Mouse (Mus musculus): ENCODE data around the gene Gm13279. TPM values are rescaled to one million over a fixed set of nuclear protein-coding genes. Genes with fewer than 3 reads are reported as not detected.
"Not testable (repeated sequence)": the region's sequence is repeated elsewhere in the genome, so short reads cannot be mapped to it uniquely, and the experiment has no call there.

The Gm13279 gene
- total RNA-seq (2012; rRNA removed) (not detected in 2 replicates), polyA plus RNA-seq (2012; ENCODE audit: insufficient read depth in 1 of 2, insufficient read length in 2 of 2, low read depth in 1 of 2, low replicate concordance in 2 of 2, missing spikeins in 1 of 2) (not detected)

DNA sequence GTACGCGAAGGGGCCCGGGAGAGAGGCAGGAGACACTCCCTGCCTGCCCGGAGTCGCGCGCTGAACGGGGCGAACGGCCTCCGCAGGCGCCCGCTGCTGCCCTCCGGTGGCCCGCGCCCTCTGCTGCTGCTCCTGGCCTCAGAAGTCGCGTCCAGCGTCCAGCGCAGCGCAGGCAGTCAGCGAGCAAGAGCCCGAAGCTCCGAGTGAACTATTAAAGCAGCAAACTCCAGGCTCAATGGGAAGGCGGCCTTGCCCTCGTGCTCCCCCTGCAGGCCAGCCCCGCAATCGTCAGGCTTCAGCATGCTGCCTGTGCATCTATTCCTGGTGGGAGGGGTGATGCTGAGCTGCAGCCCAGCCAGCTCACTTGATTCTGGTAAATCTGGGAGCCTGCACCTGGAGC lies at the start of gene Gm13279:
Gene Gm13279, plus strand, starts transcription at position 301 of the 400 bp plus-strand sequence.
- not testable (repeated sequence) for H3K9me3 ChIP-seq (replicated peaks; ENCODE audit: insufficient read depth, low read length); H3K27ac ChIP-seq (ENCODE audit: control insufficient read depth, low read depth, low read length); H3K27me3 ChIP-seq (ENCODE audit: control insufficient read depth in 1 of 2, insufficient read depth in 2 of 2, low read length in 2 of 2); H3K9ac ChIP-seq (ENCODE audit: control insufficient read depth, low read depth, low read length, poor library complexity, severe bottlenecking); H3K4me3 ChIP-seq (ENCODE audit: control insufficient read depth in 1 of 2, insufficient read depth in 1 of 2, low read depth in 2 of 2, low read length in 2 of 2); H3K4me1 ChIP-seq (ENCODE audit: control insufficient read depth in 1 of 2, insufficient read depth in 2 of 2, low read length in 2 of 2); H3K79me2 ChIP-seq (ENCODE audit: control insufficient read depth, insufficient read depth, low read length, poor library complexity); H3K36me3 ChIP-seq (ENCODE audit: control insufficient read depth in 1 of 2, insufficient read depth in 2 of 2, low read length in 2 of 2); DNase-seq (ENCODE audit: low read depth, low spot score)

DNA sequence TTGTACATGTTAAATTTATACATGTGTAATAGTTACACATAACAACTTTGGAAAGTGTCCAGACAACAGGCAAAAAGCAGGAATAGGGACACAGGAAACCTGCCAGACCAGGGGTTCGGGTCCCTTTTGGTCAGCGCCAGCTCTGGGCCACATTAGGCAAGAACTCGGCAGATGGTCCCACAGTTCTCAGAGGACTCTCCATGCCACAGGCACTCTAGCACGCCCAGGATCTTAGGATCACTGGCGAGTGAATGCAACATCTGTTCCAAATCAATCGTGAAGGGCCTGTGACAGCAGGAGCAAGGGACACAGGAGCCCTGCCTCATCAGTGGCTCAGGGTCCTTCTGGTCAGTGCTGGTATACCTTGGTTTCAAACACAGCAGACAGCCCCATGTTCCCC lies 47.3 kb upstream of the Gm13279 start:
- H3K4me3 ChIP-seq (ENCODE audit: control insufficient read depth in 1 of 2, insufficient read depth in 1 of 2, low read depth in 2 of 2, low read length in 2 of 2) = no peak overlapping the region
- no peak overlapping the region for H3K9ac ChIP-seq (ENCODE audit: control insufficient read depth, low read depth, low read length, poor library complexity, severe bottlenecking)
- no peaks in the 10 kb centered on the region for H3K9me3 ChIP-seq (replicated peaks; ENCODE audit: insufficient read depth, low read length)
- H3K79me2 ChIP-seq (ENCODE audit: control insufficient read depth, insufficient read depth, low read length, poor library complexity) = no peaks in the 10 kb centered on the region
- no peak overlapping the region for H3K27ac ChIP-seq (ENCODE audit: control insufficient read depth, low read depth, low read length)
- H3K27me3 ChIP-seq (ENCODE audit: control insufficient read depth in 1 of 2, insufficient read depth in 2 of 2, low read length in 2 of 2) = no peaks in the 10 kb centered on the region; a peak in 2 of 4 replicates
- no peak for TF ChIP-seq MYB (IDR thresholded peaks at IDR 0.05; ENCODE audit: low read depth, low read length)
- TF ChIP-seq CTCF (IDR thresholded peaks at IDR 0.05 in 2 of 3, conservative IDR thresholded peaks at IDR 0.05 in 1 of 3; ENCODE audit: control insufficient read depth in 1 of 3, insufficient read depth in 1 of 3, low read depth in 2 of 3, low read length in 3 of 3, poor library complexity in 1 of 3, severe bottlenecking in 1 of 3) = no peak
- no peak for TF ChIP-seq NRF1 (IDR thresholded peaks at IDR 0.05; ENCODE audit: insufficient read depth, low read depth, low read length, poor library complexity, severe bottlenecking)
- TF ChIP-seq SMC3 (IDR thresholded peaks at IDR 0.05; ENCODE audit: low read depth, low read length) = no peak
- TF ChIP-seq MAZ (IDR thresholded peaks at IDR 0.05; ENCODE audit: low read depth, low read length) = no peak
- no peak for TF ChIP-seq RAD21 (IDR thresholded peaks at IDR 0.05; ENCODE audit: low read depth, low read length)
- TF ChIP-seq POLR2AphosphoS5 (IDR thresholded peaks at IDR 0.05; ENCODE audit: borderline replicate concordance, low read depth, low read length) = no peak
- TF ChIP-seq ELF1 (IDR thresholded peaks at IDR 0.05; ENCODE audit: low read depth, low read length) = no peak
- TF ChIP-seq HCFC1 (IDR thresholded peaks at IDR 0.05; ENCODE audit: low read depth, low read length) = no peak
- no peak for TF ChIP-seq NELFE (IDR thresholded peaks at IDR 0.05; ENCODE audit: low read depth, low read length)
- H3K4me1 ChIP-seq (ENCODE audit: control insufficient read depth in 1 of 2, insufficient read depth in 2 of 2, low read length in 2 of 2) = no peaks in the 10 kb centered on the region
- no peaks in the 10 kb centered on the region for H3K36me3 ChIP-seq (ENCODE audit: control insufficient read depth in 1 of 2, insufficient read depth in 2 of 2, low read length in 2 of 2)
- no peak for DNase-seq (ENCODE audit: low read depth, low spot score)

DNA sequence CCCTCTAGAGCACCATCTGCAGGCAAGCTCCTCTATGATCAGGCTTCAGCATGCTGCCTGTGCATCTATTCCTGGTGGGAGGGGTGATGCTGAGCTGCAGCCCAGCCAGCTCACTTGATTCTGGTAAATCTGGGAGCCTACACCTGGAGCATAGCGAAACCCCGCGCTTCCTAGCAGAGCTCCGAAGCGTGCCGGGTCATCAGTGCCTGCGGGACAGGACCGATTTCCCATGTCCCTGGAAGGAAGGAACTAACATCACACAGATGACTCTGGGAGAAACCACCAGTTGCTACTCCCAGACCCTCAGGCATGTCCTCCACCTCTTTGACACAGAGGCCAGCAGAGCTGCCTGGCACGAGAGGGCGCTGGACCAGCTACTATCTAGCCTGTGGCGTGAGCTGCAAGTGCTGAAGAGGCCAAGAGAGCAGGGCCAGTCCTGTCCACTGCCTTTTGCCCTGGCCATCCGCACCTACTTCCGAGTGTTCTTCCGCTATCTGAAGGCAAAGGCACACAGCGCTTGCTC lies 42.3 kb upstream of the Gm13279 start, which contains the start of gene Gm13271:
Gene Gm13271, plus strand, starts transcription at position 51 of the 523 bp plus-strand sequence.
- H3K79me2 ChIP-seq (ENCODE audit: control insufficient read depth, insufficient read depth, low read length, poor library complexity); DNase-seq (ENCODE audit: low read depth, low spot score); H3K27me3 ChIP-seq (ENCODE audit: control insufficient read depth in 1 of 2, insufficient read depth in 2 of 2, low read length in 2 of 2); H3K4me3 ChIP-seq (ENCODE audit: control insufficient read depth in 1 of 2, insufficient read depth in 1 of 2, low read depth in 2 of 2, low read length in 2 of 2); H3K9me3 ChIP-seq (replicated peaks; ENCODE audit: insufficient read depth, low read length); H3K36me3 ChIP-seq (ENCODE audit: control insufficient read depth in 1 of 2, insufficient read depth in 2 of 2, low read length in 2 of 2); H3K27ac ChIP-seq (ENCODE audit: control insufficient read depth, low read depth, low read length); H3K9ac ChIP-seq (ENCODE audit: control insufficient read depth, low read depth, low read length, poor library complexity, severe bottlenecking); H3K4me1 ChIP-seq (ENCODE audit: control insufficient read depth in 1 of 2, insufficient read depth in 2 of 2, low read length in 2 of 2): not testable (repeated sequence)
